In genomic region chr5:117193748-117194147, GRCm38 (mm10) we compare ENCODE assay signal across 23 mouse cellular contexts.
A peak's percentile ranks its signal among the peaks of the same experiment; 100 is the strongest.
DNase-seq lines count a peak whose midpoint lies in the region; ATAC-seq and TF ChIP-seq lines count a peak whose summit lies in the region.
"Had no signal": no experiment of that assay in that cellular context is flagged by ENCODE, and none has a peak within 500 bp of the region (broad histone marks: within the 10 kb centered on the region; RNA-seq: fewer than 3 reads in every experiment).

No protein-coding gene starts in this region.

- DNase-seq in heart, adult 8-10 months (ENCODE audit: low spot score) = peak; percentile 7
- DNase-seq in heart, postnatal 25 days (ENCODE audit: low spot score) = no peak
- peak; percentile 48 for DNase-seq in heart, postnatal 0 days (ENCODE audit: low spot score)
- no peak for DNase-seq in heart, embryonic 10.5 days (ENCODE audit: low spot score)
- peak; percentile 34 for DNase-seq in lung, postnatal 0 days (ENCODE audit: low spot score)
- DNase-seq in lung, postnatal 14 days = no peak
- no peak for DNase-seq in testis, postnatal 14 days (ENCODE audit: low spot score)
- DNase-seq: adrenal gland, postnatal 10 days; adrenal gland, postnatal 36 days; B cell, adult 2 months; cerebellum, adult 18-20 months; cerebellum, adult 9-10 months; cerebellum, postnatal 14 days; forebrain, postnatal 0 days; gastrocnemius, postnatal 25 days; kidney, adult 2 months had no signal

- H3K4me3 ChIP-seq in heart, postnatal 0 days (ENCODE audit: low read depth, low read length) = no peak overlapping the region
- H3K4me3 ChIP-seq in heart, embryonic 10.5 days = no peak overlapping the region
- no peak overlapping the region for H3K4me3 ChIP-seq in lung, postnatal 0 days (ENCODE audit: low read depth, low read length)
- peak overlapping the region; percentile 36 for H3K4me3 ChIP-seq in testis, adult 2 months (ENCODE audit: control insufficient read depth, low read depth, low read length)
- H3K4me3 ChIP-seq: hindbrain, embryonic 12.5 days; hindbrain, embryonic 15.5 days had no signal

- H3K27me3 ChIP-seq in heart, postnatal 0 days (ENCODE audit: control insufficient read depth, insufficient read depth, low read length) = no peaks in the 10 kb centered on the region
- H3K27me3 ChIP-seq in heart, embryonic 10.5 days (ENCODE audit: insufficient read depth, poor library complexity, severe bottlenecking) = no peaks in the 10 kb centered on the region
- H3K27me3 ChIP-seq in lung, postnatal 0 days (replicated peaks; ENCODE audit: insufficient read depth, low read length) = no peaks in the 10 kb centered on the region
- no peaks in the 10 kb centered on the region for H3K27me3 ChIP-seq in testis, adult 2 months (ENCODE audit: control insufficient read depth, insufficient read depth, low read length)
- H3K27me3 ChIP-seq: CH12.LX; hindbrain, embryonic 12.5 days; hindbrain, embryonic 15.5 days; Patski had no signal

- H3K4me2 ChIP-seq in heart, postnatal 0 days (ENCODE audit: low read depth, low read length) = no peak overlapping the region
- H3K4me2 ChIP-seq in lung, postnatal 0 days (replicated peaks; ENCODE audit: low read depth, low read length) = no peak overlapping the region
- H3K4me2 ChIP-seq: hindbrain, embryonic 12.5 days; hindbrain, embryonic 15.5 days had no signal

- H3K36me3 ChIP-seq in heart, postnatal 0 days (replicated peaks; ENCODE audit: control insufficient read depth, insufficient read depth, low read length) = peaks cover 4% of the 10 kb centered on the region; the same call in 1 of the 2 replicates
- H3K36me3 ChIP-seq in heart, embryonic 10.5 days = peaks cover 15% of the 10 kb centered on the region
- peaks cover 11% of the 10 kb centered on the region; the same call in 1 of the 2 replicates for H3K36me3 ChIP-seq in lung, postnatal 0 days (ENCODE audit: insufficient read depth, low read length)
- no peaks in the 10 kb centered on the region for H3K36me3 ChIP-seq in testis, adult 2 months (ENCODE audit: control insufficient read depth, insufficient read depth, low read length)
- H3K36me3 ChIP-seq: hindbrain, embryonic 15.5 days had no signal

- intact Hi-C loops in heart, postnatal 25 days (cut with DNase I) = no loop called here

- no peak overlapping the region for H3K9ac ChIP-seq in heart, postnatal 0 days (replicated peaks; ENCODE audit: low read depth, low read length)
- no peak overlapping the region for H3K9ac ChIP-seq in lung, postnatal 0 days (replicated peaks; ENCODE audit: low read depth)
- H3K9ac ChIP-seq: forebrain, postnatal 0 days; hindbrain, embryonic 12.5 days; hindbrain, embryonic 15.5 days had no signal

- ATAC-seq in heart, postnatal 0 days (ENCODE audit: insufficient read depth, low read depth) = peak; percentile 87
- ATAC-seq in lung, postnatal 0 days = peak; percentile 34
- ATAC-seq: forebrain, embryonic 14.5 days; forebrain, postnatal 0 days; intestine, postnatal 0 days; Patski had no signal

- no peak; the same call in 1 of the 2 replicates for TF ChIP-seq POLR2A in testis, adult 2 months (IDR thresholded peaks at IDR 0.05; ENCODE audit: control insufficient read depth, low read depth, low read length)

- H3K27ac ChIP-seq in heart, postnatal 0 days (ENCODE audit: low read depth) = no peak overlapping the region
- H3K27ac ChIP-seq in heart, embryonic 10.5 days = no peak overlapping the region
- H3K27ac ChIP-seq in lung, postnatal 0 days (ENCODE audit: low read length) = no peak overlapping the region
- no peak overlapping the region for H3K27ac ChIP-seq in testis, adult 2 months (ENCODE audit: control insufficient read depth, insufficient read depth, low read depth, low read length)
- H3K27ac ChIP-seq: hindbrain, embryonic 12.5 days; hindbrain, embryonic 15.5 days had no signal

- no peak for TF ChIP-seq EP300 in heart, postnatal 0 days (IDR thresholded peaks at IDR 0.05; ENCODE audit: low read depth)
- TF ChIP-seq EP300 in lung, postnatal 0 days (IDR thresholded peaks at IDR 0.05) = no peak

- H3K9me3 ChIP-seq in heart, postnatal 0 days (replicated peaks; ENCODE audit: control insufficient read depth, low read length) = no peaks in the 10 kb centered on the region
- no peaks in the 10 kb centered on the region for H3K9me3 ChIP-seq in heart, embryonic 10.5 days
- H3K9me3 ChIP-seq in lung, postnatal 0 days (ENCODE audit: low read length) = no peaks in the 10 kb centered on the region
- H3K9me3 ChIP-seq: hindbrain, embryonic 12.5 days; hindbrain, embryonic 15.5 days had no signal

- H3K4me1 ChIP-seq in heart, postnatal 0 days (ENCODE audit: control insufficient read depth, insufficient read depth) = no peaks in the 10 kb centered on the region
- peaks cover 5% of the 10 kb centered on the region; the same call in 1 of the 2 replicates for H3K4me1 ChIP-seq in heart, embryonic 10.5 days
- peaks cover 3% of the 10 kb centered on the region; the same call in 1 of the 2 replicates for H3K4me1 ChIP-seq in lung, postnatal 0 days (ENCODE audit: insufficient read depth, low read depth, low read length)
- no peaks in the 10 kb centered on the region for H3K4me1 ChIP-seq in testis, adult 2 months (ENCODE audit: control insufficient read depth, insufficient read depth, low read length)
- H3K4me1 ChIP-seq: hindbrain, embryonic 12.5 days; hindbrain, embryonic 15.5 days had no signal

- TF ChIP-seq CTCF in heart, postnatal 0 days (IDR thresholded peaks at IDR 0.05; ENCODE audit: low read depth) = no peak
- TF ChIP-seq CTCF in lung, postnatal 0 days (IDR thresholded peaks at IDR 0.05) = no peak
- no peak for TF ChIP-seq CTCF in testis, adult 2 months (IDR thresholded peaks at IDR 0.05; ENCODE audit: control insufficient read depth, insufficient read depth, insufficient replicate concordance, low read depth, low read length)

- whole genome bisulfite sequencing in heart, postnatal 0 days = 35% methylated on average over 7 of the region's 7 CpGs
- WGBS in heart, embryonic 10.5 days = 64% methylated on average over 7 of the region's 7 CpGs
- 65% methylated on average over 7 of the region's 7 CpGs for WGBS in lung, postnatal 0 days

Comparison
In these comparisons a context has a peak if more than half of its experiments do, and no peak if none do; other contexts are left out.
1. DNase-seq: peak in heart, adult 8-10 months (single experiment), heart, postnatal 0 days (single experiment) and lung, postnatal 0 days (single experiment); none in heart, postnatal 25 days (single experiment), heart, embryonic 10.5 days (single experiment), lung, postnatal 14 days (single experiment) and testis, postnatal 14 days (single experiment).